Mouse (Mus musculus) spleen, postnatal 4 days (tissue): Measurements from ENCODE around the gene Nasp.
A peak's percentile ranks its signal among the peaks of the same experiment; 100 is the strongest.

Experiments
- DNase-seq, 2 experiments: peaks; one replicate each; pipeline ENCODE4 v3.0.0; 2022; ENCODE audit warnings: low spot score in 2 of 2

Nasp gene

DNA sequence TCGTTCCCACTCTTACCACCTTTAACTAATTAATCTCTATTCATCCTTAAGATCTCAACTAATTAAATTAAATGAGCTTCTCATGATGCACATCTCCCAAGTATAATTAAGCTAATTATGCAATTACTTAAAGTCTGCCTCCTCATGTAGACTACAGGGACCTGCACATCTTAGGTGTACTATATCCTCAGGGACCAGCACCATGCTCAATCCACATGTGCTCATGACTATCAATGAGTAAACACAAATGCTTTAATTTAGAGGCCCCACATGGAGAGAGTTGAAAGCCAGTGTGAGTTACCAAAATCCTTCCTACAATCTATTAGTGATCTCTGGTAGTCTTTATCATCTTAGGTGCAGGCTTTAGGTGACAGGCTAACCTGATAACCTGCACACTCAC is 7.5 kb upstream of the Nasp start:
- DNase-seq: no peak

DNA sequence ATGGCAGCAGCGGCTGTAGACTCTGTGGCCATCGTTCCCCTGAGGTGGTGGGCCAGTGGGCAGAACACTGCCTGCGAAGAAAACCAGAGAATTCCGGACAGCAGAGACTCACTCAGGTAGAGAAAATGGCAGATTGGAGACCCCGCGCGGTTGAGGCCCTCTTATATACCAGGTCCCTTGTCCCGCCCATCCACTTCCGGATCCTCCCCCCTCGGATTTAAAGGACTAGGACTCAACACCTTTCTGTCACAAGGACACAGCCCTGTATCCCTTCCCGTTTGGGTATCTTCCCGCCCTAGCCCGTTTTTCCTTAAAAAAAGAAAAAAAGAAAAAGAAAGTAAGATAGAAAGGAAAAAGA is 403 bp downstream of the Nasp start:
- DNase-seq: peak; percentile 88 to 93

DNA sequence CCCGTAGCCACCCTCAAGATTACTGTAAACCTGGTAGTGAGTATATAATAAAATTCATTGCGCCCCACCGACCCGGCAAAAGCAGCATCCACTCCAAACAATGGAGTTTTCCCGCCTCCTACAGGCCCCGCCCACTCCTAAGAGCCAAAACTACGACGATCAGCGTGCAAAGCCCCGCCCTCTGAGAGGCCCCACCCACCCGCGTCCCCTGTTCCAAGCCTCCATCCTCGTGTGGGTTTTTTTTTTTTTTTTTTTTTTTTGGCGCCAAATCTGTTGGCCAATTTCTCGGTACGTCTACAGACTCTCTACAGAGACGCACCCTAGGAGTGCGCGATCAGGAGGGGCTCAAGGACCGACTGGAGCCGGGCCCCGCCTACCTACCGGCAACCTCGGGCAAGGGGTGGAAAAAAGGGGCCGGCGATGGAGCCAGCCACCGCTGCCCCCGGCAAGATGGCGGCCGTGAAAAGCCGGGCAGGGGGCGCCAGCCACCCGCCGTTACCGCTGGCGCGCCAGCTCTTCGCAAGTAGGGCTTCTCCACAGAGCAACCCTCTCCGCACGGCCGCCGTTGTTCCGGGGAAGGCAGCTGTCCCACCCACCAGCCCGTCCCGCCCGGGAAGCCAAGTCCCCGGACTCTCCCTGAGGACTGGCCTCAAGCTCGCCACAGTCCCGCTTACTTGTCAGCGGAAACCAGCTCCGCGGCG is 933 bp downstream of the Nasp start:
- peak; percentile 82 to 87 for DNase-seq

DNA sequence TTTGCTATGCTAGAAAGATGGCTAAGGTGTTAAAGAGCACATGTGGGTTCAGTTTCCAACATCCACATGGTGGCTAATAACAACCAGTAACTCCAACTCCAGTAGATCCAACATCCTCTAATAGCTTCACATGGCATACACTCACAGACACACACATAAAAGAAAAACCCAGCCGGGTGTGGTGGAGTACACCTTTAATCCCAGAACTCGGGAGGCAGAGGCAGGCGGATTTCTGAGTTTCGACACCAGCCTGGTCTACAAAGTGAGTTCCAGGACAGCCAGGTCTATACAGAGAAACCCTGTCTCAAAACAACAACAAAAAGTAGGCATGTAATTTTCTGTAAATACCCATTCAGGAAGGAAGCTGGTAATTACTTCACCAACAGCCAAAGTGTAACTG is 2.9 kb downstream of the Nasp start:
- DNase-seq: peak in 1 of 2 experiments; percentile 51

DNA sequence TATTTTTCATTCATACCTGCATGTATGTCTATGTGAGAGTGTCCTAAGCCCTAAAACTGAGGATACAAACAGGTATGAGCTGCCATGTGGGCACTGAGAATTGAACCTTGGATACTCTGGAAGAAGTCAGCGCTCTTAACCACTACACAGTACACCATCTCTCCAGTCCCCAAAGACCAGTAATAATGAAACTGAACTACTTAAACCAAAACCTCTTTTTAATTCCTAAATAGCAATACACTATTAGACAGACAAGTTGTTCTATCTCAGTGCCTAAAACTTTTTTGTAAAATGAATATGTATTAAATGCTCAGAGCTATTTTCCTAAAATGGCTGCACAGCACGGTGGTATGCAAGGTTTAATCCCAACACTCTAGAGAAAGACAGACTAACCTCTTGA is 12.5 kb downstream of the Nasp start:
- no peak for DNase-seq

DNA sequence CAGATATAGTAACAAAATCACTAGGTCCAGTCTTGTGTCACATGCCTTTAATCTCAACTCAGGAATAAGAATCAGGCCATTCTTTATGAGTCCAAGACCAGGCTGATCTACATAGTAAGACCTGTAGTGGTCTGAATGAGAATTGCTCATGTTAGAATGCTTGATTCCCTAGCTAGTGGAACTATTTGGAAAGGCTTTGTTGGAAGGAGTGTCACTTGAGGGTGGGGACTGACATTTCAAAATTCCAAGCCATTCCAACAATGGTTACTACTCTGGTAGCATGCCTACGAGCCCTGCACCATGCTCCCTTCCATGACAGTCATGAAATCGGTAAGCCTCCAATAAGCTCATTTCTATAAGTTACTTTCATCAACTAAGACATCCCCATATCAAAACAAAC is 15.1 kb downstream of the Nasp start:
- no peak for DNase-seq

DNA sequence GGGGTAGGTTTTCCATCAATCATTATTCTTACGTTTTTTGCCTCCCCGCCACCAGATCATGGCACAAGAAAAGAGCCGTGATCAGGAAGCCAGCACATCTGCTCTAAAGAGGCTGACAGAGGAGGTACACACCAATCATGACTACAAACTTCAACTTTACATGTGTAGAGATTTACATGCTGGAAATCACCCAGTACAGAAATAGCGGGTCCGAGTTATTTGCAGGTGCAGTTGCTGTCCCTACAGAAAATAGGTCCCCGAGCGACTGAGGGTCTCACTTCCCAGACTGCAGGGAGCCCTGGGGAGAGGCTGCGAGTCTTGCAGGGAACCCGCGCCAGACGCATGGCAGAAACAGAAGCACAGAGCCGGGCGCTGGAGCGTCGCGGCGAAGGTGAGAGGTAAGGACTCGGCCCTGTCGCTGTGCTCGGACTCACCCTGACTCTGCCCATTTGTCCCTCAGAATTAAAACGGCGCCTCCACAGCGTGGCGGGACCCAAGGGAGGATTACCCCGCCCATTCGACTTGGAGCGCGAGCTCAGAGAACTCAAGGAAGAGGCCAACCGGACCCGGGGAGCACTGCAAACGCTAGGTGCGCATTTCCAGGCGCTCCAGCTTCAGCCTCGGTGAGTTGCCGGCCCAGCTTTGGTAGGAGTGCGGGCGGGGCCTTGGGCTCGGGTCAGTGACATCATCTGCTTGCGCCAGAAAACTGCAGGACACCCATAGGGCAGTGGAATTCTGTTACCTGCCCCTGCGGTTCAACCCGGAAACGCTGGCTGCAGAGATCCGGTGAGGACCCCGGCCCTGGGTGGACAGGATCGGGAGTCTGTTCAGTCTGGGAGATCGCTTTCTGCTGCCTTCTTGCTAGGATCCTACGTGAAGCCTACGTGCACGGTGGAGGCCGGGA is 30.5 kb downstream of the Nasp start:
- peak; percentile 83 to 90 for DNase-seq

DNA sequence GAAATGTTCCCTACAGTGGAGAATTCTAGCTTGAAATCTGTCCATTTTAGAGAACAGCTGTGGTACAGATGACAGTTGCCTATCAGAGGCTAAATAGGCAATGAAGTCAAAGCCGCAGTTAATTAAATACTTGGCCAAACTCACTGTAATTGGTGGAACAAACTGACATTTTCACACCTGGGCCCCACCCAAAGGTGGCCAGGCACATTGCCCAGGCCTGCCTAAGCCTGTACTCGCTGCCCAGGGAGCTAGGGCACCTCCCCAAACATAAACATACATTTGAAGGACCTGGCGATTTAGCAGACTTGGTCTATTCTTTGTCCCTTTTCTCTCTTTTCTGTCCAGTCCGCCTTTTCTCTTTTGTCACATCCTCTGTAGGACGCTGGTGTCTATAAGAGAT is 31.4 kb downstream of the Nasp start, which contains the start of gene Ccdc17:
Gene Ccdc17, plus strand, starts transcription at position 276 of the 400 bp plus-strand sequence.
- DNase-seq: no peak

DNA sequence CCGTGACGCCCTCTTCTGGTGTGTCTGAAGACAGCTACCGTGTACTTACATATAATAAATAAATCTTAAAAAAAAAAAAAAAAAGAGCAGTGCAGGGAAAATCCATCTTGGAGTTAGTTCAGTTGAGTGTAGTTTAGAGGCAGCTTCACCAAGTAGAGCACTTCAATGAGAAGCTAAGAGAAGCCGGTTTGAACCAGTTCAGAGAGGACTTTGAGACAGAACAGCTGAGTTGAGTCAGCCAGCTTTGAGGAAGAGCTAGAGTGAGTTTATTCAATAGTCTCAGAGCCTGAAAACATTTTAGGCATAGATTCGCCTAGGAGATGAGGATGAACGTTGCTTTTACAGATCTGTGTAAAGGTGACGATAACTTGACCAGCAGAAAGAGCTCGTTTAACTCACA is 31.9 kb downstream of the Nasp start:
- no peak for DNase-seq

DNA sequence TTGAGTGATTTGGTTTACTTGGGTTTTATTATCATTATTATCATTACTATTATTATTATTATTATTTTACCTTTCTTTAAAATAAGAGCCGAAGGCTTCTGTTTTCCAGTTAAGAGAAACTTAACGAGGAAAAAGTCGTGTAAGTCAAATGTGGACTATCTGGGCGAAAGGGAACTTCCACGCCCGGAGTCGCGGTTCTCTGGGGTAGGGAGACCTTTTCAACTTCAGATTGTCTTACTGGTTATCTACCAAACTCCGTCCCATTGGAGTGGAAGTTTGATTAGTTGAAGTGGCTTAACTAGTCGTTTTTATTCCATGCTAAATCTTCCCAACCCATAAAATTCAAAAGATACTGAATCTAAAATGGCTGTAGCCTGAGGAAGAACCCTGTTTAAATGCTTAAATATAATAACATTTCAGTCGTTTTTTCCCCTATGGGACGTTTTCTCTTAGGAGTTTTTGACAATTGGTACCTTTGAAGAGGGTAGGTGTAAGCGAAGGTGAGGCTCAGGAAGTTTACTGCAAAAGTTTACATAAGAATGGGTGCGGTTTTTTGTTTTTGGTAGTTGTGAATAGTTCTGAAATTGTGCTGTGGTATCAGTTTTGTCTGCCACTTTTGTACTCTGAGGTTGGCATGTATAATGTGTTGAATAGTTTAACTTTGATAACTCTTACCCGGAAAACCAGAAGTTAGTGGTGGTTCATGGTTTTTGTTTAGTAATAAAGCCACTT is 69.4 kb downstream of the Nasp start:
- peak in 1 of 2 experiments; percentile 65 for DNase-seq

DNA sequence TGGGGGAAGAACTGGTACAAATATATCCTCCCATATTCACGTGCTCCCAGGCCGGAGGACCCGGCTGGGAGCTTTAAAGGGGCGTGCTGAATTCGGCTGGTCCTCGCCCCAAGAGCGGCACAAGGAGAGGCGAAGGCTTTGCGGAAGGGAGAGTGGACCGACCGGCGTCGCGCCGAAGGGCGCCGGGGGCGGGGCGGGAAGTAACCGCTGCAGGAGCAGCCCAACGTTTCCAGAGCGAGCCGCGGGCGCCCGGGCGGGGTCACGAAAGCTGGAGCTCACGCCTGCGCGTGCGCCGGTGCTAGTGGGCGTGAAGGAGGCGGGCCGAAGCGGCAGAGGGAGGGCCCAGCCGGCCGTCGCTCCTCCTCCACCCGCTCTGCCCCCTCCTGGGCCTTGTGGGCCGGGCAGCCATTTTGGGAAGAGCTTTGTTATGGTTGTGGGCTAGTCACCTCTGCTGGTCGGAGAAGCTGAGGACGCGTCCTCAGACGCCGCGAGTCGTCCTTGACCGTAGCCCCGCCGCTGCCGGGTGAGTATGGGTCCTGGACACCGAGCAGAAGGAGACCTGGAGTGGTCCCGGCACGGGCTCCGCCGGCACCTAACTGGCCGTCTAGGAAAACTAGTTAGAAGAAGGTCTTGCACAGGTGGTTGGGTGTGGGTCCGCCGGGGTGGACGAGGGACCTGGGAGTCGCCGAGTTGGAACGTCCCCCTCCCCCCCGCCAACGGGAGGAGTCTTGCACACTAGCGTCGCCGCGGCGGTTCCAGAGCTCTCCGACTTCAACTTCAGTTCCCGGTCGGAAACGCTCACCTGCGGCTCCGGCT is 70.2 kb downstream of the Nasp start, which contains the start of gene Gpbp1l1:
Gene Gpbp1l1, plus strand, starts transcription at position 353 of the 816 bp plus-strand sequence.
- DNase-seq: peak; percentile 98 to 99

DNA sequence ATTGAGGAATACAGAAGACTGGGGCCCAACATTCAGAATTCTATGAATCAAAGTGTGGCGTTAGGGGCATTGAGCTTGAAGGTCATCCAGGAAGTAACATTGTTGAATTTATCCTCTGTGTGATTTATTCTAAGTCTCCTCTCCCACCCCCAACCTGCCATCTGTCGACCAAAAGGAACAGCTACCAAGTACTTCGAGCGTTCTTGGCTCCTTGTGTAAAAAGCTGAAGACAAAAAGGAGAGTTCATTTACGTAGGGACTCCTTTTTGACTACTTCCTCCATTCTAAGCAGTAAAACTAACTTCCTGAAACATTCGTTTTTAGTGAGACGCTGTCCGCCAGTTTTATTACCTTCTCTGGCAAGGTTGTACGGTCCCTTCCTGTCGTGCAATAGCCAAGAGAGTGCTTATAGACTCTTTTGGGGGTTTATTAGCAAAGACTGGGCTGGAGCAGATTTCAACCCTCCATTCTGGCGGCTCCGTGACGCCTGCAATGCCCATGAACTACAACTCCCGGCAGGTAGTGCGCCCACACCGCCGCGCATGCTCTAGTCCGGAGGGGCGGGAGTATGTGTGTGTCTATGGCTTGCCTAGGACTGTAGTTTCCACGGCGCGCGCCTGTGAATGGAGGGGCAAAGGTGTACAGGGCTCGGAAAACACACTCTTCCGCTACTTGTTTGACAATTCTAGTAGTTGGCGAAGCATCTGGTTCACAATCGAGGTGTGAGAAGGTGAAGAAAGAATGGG is 71.0 kb downstream of the Nasp start:
- peak; percentile 93 to 96 for DNase-seq

DNA sequence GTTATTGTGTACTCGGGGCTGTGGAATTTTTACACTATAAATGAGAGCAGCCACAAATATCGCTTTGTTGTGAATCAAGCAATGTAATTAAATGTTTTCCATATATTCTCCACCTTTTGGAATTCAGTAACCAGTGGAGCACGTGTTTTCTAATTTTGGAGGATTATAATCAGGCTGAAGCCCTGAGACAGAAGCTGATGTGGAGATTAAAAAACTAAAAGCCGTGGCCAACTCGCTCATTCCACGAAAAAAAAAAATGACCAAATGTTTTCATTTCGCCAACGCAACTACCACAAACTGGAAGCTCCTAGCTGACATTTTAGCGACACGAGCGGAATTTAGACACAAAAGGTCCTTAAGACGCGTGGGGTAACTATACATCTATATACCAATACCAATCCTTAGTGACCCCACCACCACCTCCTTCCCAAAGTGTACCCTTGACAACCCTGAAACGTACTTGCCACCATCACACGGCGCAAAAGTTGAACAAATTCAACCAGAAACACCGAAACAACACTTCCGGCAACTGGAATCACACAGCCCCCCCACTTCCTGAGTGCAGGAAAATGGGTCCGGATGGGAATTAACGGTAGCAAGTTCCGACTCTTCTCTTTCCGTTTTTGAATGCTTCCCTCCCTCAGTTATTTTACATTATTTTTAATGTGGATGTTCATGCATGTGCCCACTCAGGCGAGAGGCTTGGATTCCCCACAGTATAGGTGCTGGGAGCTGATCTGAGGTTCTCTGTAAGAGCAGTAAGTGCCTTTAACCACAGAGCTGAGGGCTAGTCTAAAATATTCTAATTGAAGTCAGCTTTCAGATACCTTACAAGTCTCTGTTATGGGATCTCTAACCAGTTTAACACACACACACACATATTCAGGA is 72.1 kb downstream of the Nasp start, which contains the start of gene Tmem69:
Gene Tmem69, minus strand, starts transcription at position 524 of the 888 bp plus-strand sequence.
- DNase-seq: peak; percentile 79 to 84

DNA sequence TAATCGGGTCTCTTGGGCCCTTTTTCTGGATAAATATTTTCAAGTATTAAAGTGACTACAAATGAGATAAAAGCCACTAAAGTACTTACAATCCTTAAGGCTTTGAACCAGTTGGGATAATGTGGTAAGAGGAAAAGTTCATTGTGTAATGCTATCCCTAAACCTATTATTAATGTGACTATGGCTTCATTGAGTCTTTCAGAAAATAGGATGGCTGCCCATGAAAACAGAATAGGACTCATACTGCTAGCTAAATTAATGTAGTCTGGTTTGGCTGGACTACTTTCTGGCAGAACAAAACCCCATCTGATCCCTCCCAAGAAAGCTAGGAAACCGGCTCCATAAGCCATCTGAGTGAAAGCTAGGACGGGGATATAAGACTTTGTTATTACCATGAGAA is 74.7 kb downstream of the Nasp start:
- no peak for DNase-seq
